ENCODE assay signal across 9 mouse cellular contexts in genomic region chr4:111663730-111664129, GRCm38 (mm10). TPM values are rescaled to one million over a fixed set of nuclear protein-coding genes. Genes with fewer than 3 reads are reported as not detected.
DNase-seq lines count a peak whose midpoint lies in the region; ATAC-seq and TF ChIP-seq lines count a peak whose summit lies in the region.
"Had no signal": no experiment of that assay in that cellular context is flagged by ENCODE, and none has a peak within 500 bp of the region (broad histone marks: within the 10 kb centered on the region; RNA-seq: fewer than 3 reads in every experiment).

No protein-coding gene starts in this region.

- no peaks in the 10 kb centered on the region for H3K79me2 ChIP-seq in liver, adult 2 months (ENCODE audit: control insufficient read depth, insufficient read depth, low read length)

- H3K27me3 ChIP-seq in liver, adult 2 months (ENCODE audit: control insufficient read depth, insufficient read depth, low read length) = 0 out of 2 replicates have a peak, but pooled peaks cover 2% of the 10 kb centered on the region
- H3K27me3 ChIP-seq: limb, embryonic 12.5 days had no signal

- no peak for TF ChIP-seq CTCF in liver, adult 2 months (IDR thresholded peaks at IDR 0.05; ENCODE audit: low read depth, low read length)

- intact Hi-C loops in heart, postnatal 10 days (cut with DNase I) = no loop called here

- TF ChIP-seq POLR2A in liver, adult 2 months (IDR thresholded peaks at IDR 0.05; ENCODE audit: extremely low read depth, insufficient read depth, low read length) = no peak

- WGBS in liver, adult 2 months = 25% methylated on average over 1 of the region's 1 CpGs

- no peak overlapping the region for H3K27ac ChIP-seq in liver, adult 2 months (replicated peaks; ENCODE audit: insufficient read depth, low read depth, low read length)
- H3K27ac ChIP-seq: limb, embryonic 12.5 days had no signal

- H3K9ac ChIP-seq in liver, adult 2 months (ENCODE audit: low read depth, low read length) = no peak overlapping the region
- H3K9ac ChIP-seq: limb, embryonic 12.5 days had no signal

- DNase-seq in 3T3-L1 (ENCODE audit: low read depth, low spot score) = peak; percentile 3
- peak; percentile 43 for DNase-seq in embryo, embryonic 10.5 days (ENCODE audit: low spot score)
- DNase-seq in heart, postnatal 10 days = peak; percentile 31 to 34
- peak; percentile 13 for DNase-seq in liver, adult 2 months (ENCODE audit: extremely low read depth, low read depth, low spot score)
- DNase-seq in retina, embryonic 14.5 days (ENCODE audit: low spot score) = peak; percentile 12
- DNase-seq in spleen, adult 18-20 months = no peak
- DNase-seq in cerebellum, postnatal 36 days = no peak

- H3K4me3 ChIP-seq in liver, adult 2 months (ENCODE audit: insufficient read depth, low read depth, low read length) = no peak overlapping the region
- H3K4me3 ChIP-seq: limb, embryonic 12.5 days had no signal

- no peaks in the 10 kb centered on the region for H3K36me3 ChIP-seq in liver, adult 2 months (ENCODE audit: control insufficient read depth, insufficient read depth, low read length)
- H3K36me3 ChIP-seq: limb, embryonic 12.5 days had no signal

- no peak for ATAC-seq in erythroblast, adult 5-6 weeks (replicated peaks; ENCODE audit: low FRiP score, poor library complexity, severe bottlenecking)

- peaks cover 3% of the 10 kb centered on the region; the same call in 1 of the 2 replicates for H3K4me1 ChIP-seq in liver, adult 2 months (ENCODE audit: control insufficient read depth, insufficient read depth, low read length)

RNA-seq across cellular contexts. Expression of gene Spata6, which starts 56.1 kb away (rescaled TPM):
- total RNA-seq in heart, postnatal 10 days (2021) = 10 to 100 TPM; 17.9 to 20.9 TPM
- total RNA-seq in liver, adult 2 months (2014; rRNA removed) = 2.5 and 3.6 TPM in 2 replicates
- 0.88 and 1.8 TPM in 2 replicates for polyA plus RNA-seq in liver, adult 2 months (2012; rRNA removed)
- total RNA-seq in erythroblast, adult 5-6 weeks (2015; ENCODE audit: low replicate concordance) = 1.9 and 4.0 TPM in 2 replicates
- total RNA-seq in erythroblast, adult 5-6 weeks (2017; ENCODE audit: low replicate concordance) = 1.9 and 3.1 TPM in 2 replicates

Comparison
In these comparisons a context has a peak if more than half of its experiments do, and no peak if none do; other contexts are left out.
1. DNase-seq: peak in 3T3-L1 (single experiment), embryo, embryonic 10.5 days (single experiment), heart, postnatal 10 days (2 of 2), liver, adult 2 months (single experiment) and retina, embryonic 14.5 days (single experiment); none in spleen, adult 18-20 months (0 of 2) and cerebellum, postnatal 36 days (0 of 2).